Mouse (Mus musculus): ENCODE measurements at regions not wholly inside any gene's neighbourhood (a gene's known extent, or its start where the extent isn't known, plus 50 kb on each side); places are given as distances from the start of the nearest gene placed in this dataset.
A peak's percentile ranks its signal among the peaks of the same experiment; 100 is the strongest.

GRCm38 (mm10) chr13:111968197-111968596 is 159.4 kb upstream of the Map3k1 start:
- Histone ChIP-seq H3K4me3 (ENCODE audit: extremely low read depth, insufficient read depth, insufficient read length) (no peak overlapping the region), H3K36me3 (ENCODE audit: control insufficient read depth, insufficient read depth, low read length) (no peaks in the 10 kb centered on the region), H3K27ac (ENCODE audit: insufficient read depth, low read length) (no peak overlapping the region), H3K27me3 (ENCODE audit: control insufficient read depth, insufficient read depth, low read length) (no peaks in the 10 kb centered on the region), H3K4me1 (ENCODE audit: control insufficient read depth, insufficient read depth, insufficient read length) (0 out of 2 replicates have a peak, but pooled peaks cover 3% of the 10 kb centered on the region)
- 76% methylated on average over 7 of the region's 7 CpGs for WGBS
- TF ChIP-seq CTCF (IDR thresholded peaks at IDR 0.05; ENCODE audit: extremely low read depth, insufficient read depth, insufficient read length, insufficient replicate concordance) (no peak), POLR2A (IDR thresholded peaks at IDR 0.05; ENCODE audit: low read depth, low read length) (no peak)
- no peak for DNase-seq (ENCODE audit: low read depth in 1 of 2, low spot score in 2 of 2)

- Histone ChIP-seq H3K27me3 (ENCODE audit: control insufficient read depth, insufficient read depth, low read length) (no peaks in the 10 kb centered on the region), H3K36me3 (ENCODE audit: control insufficient read depth, insufficient read depth, low read length) (no peaks in the 10 kb centered on the region), H3K27ac (ENCODE audit: insufficient read depth, low read length) (no peak overlapping the region), H3K4me3 (ENCODE audit: extremely low read depth, insufficient read depth, insufficient read length) (no peak overlapping the region), H3K4me1 (ENCODE audit: control insufficient read depth, insufficient read depth, insufficient read length) (peaks cover 2% of the 10 kb centered on the region; the same call in 1 of the 2 replicates)
- 95% methylated on average over 4 of the region's 4 CpGs for WGBS
- no peak for TF ChIP-seq CTCF (IDR thresholded peaks at IDR 0.05; ENCODE audit: extremely low read depth, insufficient read depth, insufficient read length, insufficient replicate concordance)
- no peak for TF ChIP-seq POLR2A (IDR thresholded peaks at IDR 0.05; ENCODE audit: low read depth, low read length)
- DNase-seq (ENCODE audit: low read depth in 1 of 2, low spot score in 2 of 2) = no peak
Observed at GRCm38 (mm10) chr13:111974282-111974681, 165.5 kb upstream of the Map3k1 start.

- H3K4me3 ChIP-seq (ENCODE audit: extremely low read depth, insufficient read depth, insufficient read length) = no peak overlapping the region
- H3K4me1 ChIP-seq (ENCODE audit: control insufficient read depth, insufficient read depth, insufficient read length) = peaks cover 11% of the 10 kb centered on the region; the same call in 1 of the 2 replicates
- TF ChIP-seq CTCF (IDR thresholded peaks at IDR 0.05; ENCODE audit: extremely low read depth, insufficient read depth, insufficient read length, insufficient replicate concordance) (no peak), POLR2A (IDR thresholded peaks at IDR 0.05; ENCODE audit: low read depth, low read length) (no peak)
- DNase-seq (ENCODE audit: low read depth in 1 of 2, low spot score in 2 of 2) = no peak
- H3K27ac ChIP-seq (ENCODE audit: insufficient read depth, low read length) = no peak overlapping the region
- H3K36me3 ChIP-seq (ENCODE audit: control insufficient read depth, insufficient read depth, low read length) = no peaks in the 10 kb centered on the region
- 86% methylated on average over 3 of the region's 3 CpGs for WGBS
- H3K27me3 ChIP-seq (ENCODE audit: control insufficient read depth, insufficient read depth, low read length) = no peaks in the 10 kb centered on the region
Observed at GRCm38 (mm10) chr13:111975549-111975948, 166.8 kb upstream of the Map3k1 start.

- Histone ChIP-seq H3K27me3 (ENCODE audit: control insufficient read depth, insufficient read depth, low read length) (no peaks in the 10 kb centered on the region), H3K4me1 (ENCODE audit: control insufficient read depth, insufficient read depth, insufficient read length) (peaks cover 15% of the 10 kb centered on the region; the same call in 1 of the 2 replicates), H3K4me3 (ENCODE audit: extremely low read depth, insufficient read depth, insufficient read length) (peak overlapping the region; percentile 48; the same call in 1 of the 2 replicates), H3K36me3 (ENCODE audit: control insufficient read depth, insufficient read depth, low read length) (no peaks in the 10 kb centered on the region), H3K27ac (ENCODE audit: insufficient read depth, low read length) (peak overlapping the region; percentile 84)
- DNase-seq (ENCODE audit: low read depth in 1 of 2, low spot score in 2 of 2) = peak; percentile 33 to 54
- WGBS = 60% methylated on average over 31 of the region's 31 CpGs
- TF ChIP-seq POLR2A (IDR thresholded peaks at IDR 0.05; ENCODE audit: low read depth, low read length) = no peak; the same call in 1 of the 2 replicates
- TF ChIP-seq CTCF (IDR thresholded peaks at IDR 0.05; ENCODE audit: extremely low read depth, insufficient read depth, insufficient read length, insufficient replicate concordance) = no peak
Observed at GRCm38 (mm10) chr13:111977769-111978674, 169.2 kb upstream of the Map3k1 start.

GRCm38 (mm10) chr13:111978675-111979020 is 169.9 kb upstream of the Map3k1 start:
- H3K27me3 ChIP-seq (ENCODE audit: control insufficient read depth, insufficient read depth, low read length) = no peaks in the 10 kb centered on the region
- WGBS = 88% methylated on average over 5 of the region's 5 CpGs
- no peak for DNase-seq (ENCODE audit: low read depth in 1 of 2, low spot score in 2 of 2)
- no peaks in the 10 kb centered on the region for H3K36me3 ChIP-seq (ENCODE audit: control insufficient read depth, insufficient read depth, low read length)
- peaks cover 22% of the 10 kb centered on the region for H3K4me1 ChIP-seq (ENCODE audit: control insufficient read depth, insufficient read depth, insufficient read length)
- H3K27ac ChIP-seq (ENCODE audit: insufficient read depth, low read length) = peak overlapping the region; percentile 84
- H3K4me3 ChIP-seq (ENCODE audit: extremely low read depth, insufficient read depth, insufficient read length) = no peak overlapping the region
- TF ChIP-seq POLR2A (IDR thresholded peaks at IDR 0.05; ENCODE audit: low read depth, low read length) (no peak), CTCF (IDR thresholded peaks at IDR 0.05; ENCODE audit: extremely low read depth, insufficient read depth, insufficient read length, insufficient replicate concordance) (no peak)

GRCm38 (mm10) chr13:111979428-111980204 is 170.8 kb upstream of the Map3k1 start:
- 36% methylated on average over 17 of the region's 17 CpGs for WGBS
- Histone ChIP-seq H3K27ac (ENCODE audit: insufficient read depth, low read length) (peak overlapping the region; percentile 84), H3K27me3 (ENCODE audit: control insufficient read depth, insufficient read depth, low read length) (no peaks in the 10 kb centered on the region), H3K36me3 (ENCODE audit: control insufficient read depth, insufficient read depth, low read length) (no peaks in the 10 kb centered on the region), H3K4me3 (ENCODE audit: extremely low read depth, insufficient read depth, insufficient read length) (no peak overlapping the region; the same call in 1 of the 2 replicates), H3K4me1 (ENCODE audit: control insufficient read depth, insufficient read depth, insufficient read length) (peaks cover 27% of the 10 kb centered on the region)
- no peak for TF ChIP-seq POLR2A (IDR thresholded peaks at IDR 0.05; ENCODE audit: low read depth, low read length)
- no peak for TF ChIP-seq CTCF (IDR thresholded peaks at IDR 0.05; ENCODE audit: extremely low read depth, insufficient read depth, insufficient read length, insufficient replicate concordance)
- no peak for DNase-seq (ENCODE audit: low read depth in 1 of 2, low spot score in 2 of 2)

Measured in spleen, adult 2 months (tissue).